Mouse (Mus musculus): Measurements from ENCODE around the gene Tlr8.

GRCm38 (mm10) chrX:167210319-167210728 is 53.8 kb downstream of the Tlr8 start:
- no peak for TF ChIP-seq POLR2A (IDR thresholded peaks at IDR 0.05; ENCODE audit: insufficient read depth, low read length)
- no peak for TF ChIP-seq CTCF (IDR thresholded peaks at IDR 0.05; ENCODE audit: low read depth, low read length)

Data from ES-Bruce4 (cell line).